In genomic region chr7:122886737-122887136, GRCm38 (mm10) we compare ENCODE assay signal across 21 mouse cellular contexts.
A peak's percentile ranks its signal among the peaks of the same experiment; 100 is the strongest.
DNase-seq lines count a peak whose midpoint lies in the region; ATAC-seq and TF ChIP-seq lines count a peak whose summit lies in the region.
"Had no signal": no experiment of that assay in that cellular context is flagged by ENCODE, and none has a peak within 500 bp of the region (broad histone marks: within the 10 kb centered on the region; RNA-seq: fewer than 3 reads in every experiment).

No protein-coding gene starts in this region.

- WGBS in kidney, postnatal 0 days: 82% methylated on average over 3 of the region's 3 CpGs

- no peaks in the 10 kb centered on the region for H3K9me3 ChIP-seq in kidney, postnatal 0 days (replicated peaks; ENCODE audit: low read length)
- no peaks in the 10 kb centered on the region for H3K9me3 ChIP-seq in ES-E14 (ENCODE audit: control insufficient read depth, insufficient read depth, low read depth, low read length)
- H3K9me3 ChIP-seq: hindbrain, embryonic 13.5 days; neural tube, embryonic 12.5 days had no signal

- no peak overlapping the region for H3K4me2 ChIP-seq in kidney, postnatal 0 days (ENCODE audit: low read length)
- H3K4me2 ChIP-seq: hindbrain, embryonic 13.5 days; liver, embryonic 15.5 days; neural tube, embryonic 12.5 days had no signal

- H3K4me1 ChIP-seq in kidney, postnatal 0 days (replicated peaks; ENCODE audit: insufficient read depth, low read length): no peaks in the 10 kb centered on the region
- H3K4me1 ChIP-seq in ES-E14 (ENCODE audit: control insufficient read depth in 2 of 2, insufficient read depth in 2 of 2, low read length in 2 of 2, poor library complexity in 1 of 2): no peaks in the 10 kb centered on the region
- H3K4me1 ChIP-seq: hindbrain, embryonic 13.5 days; liver, embryonic 15.5 days; megakaryocyte, embryonic 14.5 days; neural tube, embryonic 12.5 days had no signal

- no peak for DNase-seq in kidney, postnatal 0 days (ENCODE audit: low spot score)
- no peak for DNase-seq in kidney, adult 11 months
- DNase-seq in A20 (ENCODE audit: low read depth, low spot score) (peak; percentile 45), ES-E14 (ENCODE audit: low read depth, low spot score) (peak; percentile 9)
- peak; percentile 24 for DNase-seq in induced T-regulatory cell, adult 2 months (ENCODE audit: low read depth)
- DNase-seq in adrenal gland, postnatal 36 days: no peak
- no peak for DNase-seq in heart, postnatal 25 days (ENCODE audit: low spot score)
- DNase-seq: adrenal gland, adult 8-10 months; cerebellum, adult 9-11 months; forebrain, postnatal 0 days; heart, adult 18-20 months; kidney, adult 18-20 months; kidney, postnatal 14 days; layer of hippocampus, adult 9-11 months; lung, postnatal 10 days; right cerebral cortex, postnatal 14 days had no signal

- H3K4me3 ChIP-seq in kidney, postnatal 0 days (replicated peaks; ENCODE audit: low read depth, low read length): no peak overlapping the region
- H3K4me3 ChIP-seq in ES-E14 (ENCODE audit: insufficient read depth in 1 of 2, low read depth in 1 of 2, low read length in 2 of 2, poor library complexity in 1 of 2, severe bottlenecking in 1 of 2): no peak overlapping the region
- H3K4me3 ChIP-seq: hindbrain, embryonic 13.5 days; liver, embryonic 15.5 days; megakaryocyte, embryonic 14.5 days; neural tube, embryonic 12.5 days had no signal

- H3K9ac ChIP-seq in kidney, postnatal 0 days (ENCODE audit: low read depth, low read length): no peak overlapping the region
- no peak overlapping the region for H3K9ac ChIP-seq in ES-E14 (ENCODE audit: insufficient read depth, low read depth, low read length, poor library complexity, severe bottlenecking)
- H3K9ac ChIP-seq: forebrain, postnatal 0 days; hindbrain, embryonic 13.5 days; liver, embryonic 15.5 days; neural tube, embryonic 12.5 days had no signal

- H3K27ac ChIP-seq in kidney, postnatal 0 days: no peak overlapping the region
- H3K27ac ChIP-seq in ES-E14 (ENCODE audit: insufficient read depth, low read depth, low read length, poor library complexity, severe bottlenecking): no peak overlapping the region
- H3K27ac ChIP-seq: hindbrain, embryonic 13.5 days; liver, embryonic 15.5 days; neural tube, embryonic 12.5 days had no signal

- intact Hi-C loops in heart, postnatal 25 days (cut with DNase I): no loop called here

- no peaks in the 10 kb centered on the region for H3K36me3 ChIP-seq in kidney, postnatal 0 days (ENCODE audit: insufficient read depth, low read length)
- no peaks in the 10 kb centered on the region for H3K36me3 ChIP-seq in ES-E14 (ENCODE audit: control insufficient read depth, insufficient read depth, low read length, poor library complexity, severe bottlenecking)
- H3K36me3 ChIP-seq: hindbrain, embryonic 13.5 days; liver, embryonic 15.5 days; neural tube, embryonic 12.5 days had no signal

- H3K27me3 ChIP-seq in kidney, postnatal 0 days (ENCODE audit: insufficient read depth, low read length): no peaks in the 10 kb centered on the region
- H3K27me3 ChIP-seq: hindbrain, embryonic 13.5 days; liver, embryonic 15.5 days; neural tube, embryonic 12.5 days had no signal

- TF ChIP-seq CTCF in kidney, postnatal 0 days (IDR thresholded peaks at IDR 0.05; ENCODE audit: low read depth): peak; percentile 24; the same call in 1 of the 2 replicates

- no peak for ATAC-seq in kidney, postnatal 0 days (replicated peaks; ENCODE audit: low FRiP score, low read depth)
- ATAC-seq: forebrain, postnatal 0 days; midbrain, embryonic 16.5 days had no signal

- in situ Hi-C loops in ES-E14 (cut with MboI; ENCODE audit: low sequenced_read_pairs in 2 of 2, unreplicated experiment in 2 of 2): no loop called here

TF ChIP-seq in ES-E14, 5 proteins besides CTCF, POLR2A, EP300 and RAD21:
- TF ChIP-seq ZC3H11A (IDR thresholded peaks at IDR 0.05; ENCODE audit: borderline replicate concordance, low read depth, low read length) (no peak), MAFK (IDR thresholded peaks at IDR 0.05; ENCODE audit: insufficient read depth, low read depth, low read length) (no peak), HCFC1 (IDR thresholded peaks at IDR 0.05; ENCODE audit: borderline replicate concordance, insufficient read depth, low read length) (no peak), CHD2 (IDR thresholded peaks at IDR 0.05; ENCODE audit: low read depth, low read length) (no peak), ZNF384 (IDR thresholded peaks at IDR 0.05; ENCODE audit: low read depth, low read length) (no peak)

Comparison
In these comparisons a context has a peak if more than half of its experiments do, and no peak if none do; other contexts are left out.
1. DNase-seq: peak in A20 (single experiment), ES-E14 (single experiment) and induced T-regulatory cell, adult 2 months (single experiment); none in kidney, postnatal 0 days (single experiment), kidney, adult 11 months (single experiment), adrenal gland, postnatal 36 days (0 of 2) and heart, postnatal 25 days (single experiment).